Mouse (Mus musculus): ENCODE results near the gene Dpyd. TPM values are rescaled to one million over a fixed set of nuclear protein-coding genes. Genes with fewer than 3 reads are reported as not detected.

Gene Dpyd
- polyA plus RNA-seq, 1 experiment from 2014 or later: 3.6 TPM

GRCm38 (mm10) chr3:119042611-119043010, 480.7 kb downstream of the Dpyd start:
- no peaks in the 10 kb centered on the region for H3K9me3 ChIP-seq (ENCODE audit: control insufficient read depth, low read length)
- WGBS: 79% methylated on average over 1 of the region's 1 CpGs

GRCm38 (mm10) chr3:119056144-119056543, 494.2 kb downstream of the Dpyd start:
- 86% methylated on average over 1 of the region's 1 CpGs for WGBS
- Histone ChIP-seq H3K4me3 (ENCODE audit: low read length) (no peak overlapping the region), H3K27ac (ENCODE audit: low read depth, low read length) (no peak overlapping the region), H3K4me2 (replicated peaks; ENCODE audit: low read depth, low read length) (no peak overlapping the region), H3K4me1 (ENCODE audit: control insufficient read depth, insufficient read depth, low read length) (no peaks in the 10 kb centered on the region), H3K9ac (ENCODE audit: low read depth, low read length) (no peak overlapping the region), H3K36me3 (ENCODE audit: control insufficient read depth, insufficient read depth, low read length) (no peaks in the 10 kb centered on the region), H3K27me3 (ENCODE audit: control insufficient read depth, insufficient read depth, low read length) (no peaks in the 10 kb centered on the region), H3K9me3 (ENCODE audit: control insufficient read depth, low read length) (no peaks in the 10 kb centered on the region)
- no peak for ATAC-seq (ENCODE audit: low FRiP score, low TSS enrichment)

More at GRCm38 (mm10) chr3:119042611-119043010, 480.7 kb downstream of the Dpyd start:
- Histone ChIP-seq H3K4me1 (ENCODE audit: control insufficient read depth, insufficient read depth, low read length) (no peaks in the 10 kb centered on the region), H3K36me3 (ENCODE audit: control insufficient read depth, insufficient read depth, low read length) (no peaks in the 10 kb centered on the region), H3K9ac (ENCODE audit: low read depth, low read length) (no peak overlapping the region), H3K27me3 (ENCODE audit: control insufficient read depth, insufficient read depth, low read length) (no peaks in the 10 kb centered on the region), H3K4me2 (replicated peaks; ENCODE audit: low read depth, low read length) (no peak overlapping the region), H3K4me3 (ENCODE audit: low read length) (no peak overlapping the region), H3K27ac (ENCODE audit: low read depth, low read length) (no peak overlapping the region)
- no peak for ATAC-seq (ENCODE audit: low FRiP score, low TSS enrichment)

- Histone ChIP-seq H3K27ac (ENCODE audit: low read depth, low read length) (no peak overlapping the region), H3K9ac (ENCODE audit: low read depth, low read length) (no peak overlapping the region), H3K4me2 (replicated peaks; ENCODE audit: low read depth, low read length) (no peak overlapping the region), H3K4me3 (ENCODE audit: low read length) (no peak overlapping the region), H3K36me3 (ENCODE audit: control insufficient read depth, insufficient read depth, low read length) (no peaks in the 10 kb centered on the region), H3K27me3 (ENCODE audit: control insufficient read depth, insufficient read depth, low read length) (no peaks in the 10 kb centered on the region), H3K4me1 (ENCODE audit: control insufficient read depth, insufficient read depth, low read length) (no peaks in the 10 kb centered on the region), H3K9me3 (ENCODE audit: control insufficient read depth, low read length) (no peaks in the 10 kb centered on the region)
- WGBS: 63% methylated on average over 4 of the region's 4 CpGs
- no peak for ATAC-seq (ENCODE audit: low FRiP score, low TSS enrichment)
Observed at GRCm38 (mm10) chr3:119063214-119063613, 501.3 kb downstream of the Dpyd start.

GRCm38 (mm10) chr3:119063642-119064041, 501.7 kb downstream of the Dpyd start:
- H3K27me3 ChIP-seq (ENCODE audit: control insufficient read depth, insufficient read depth, low read length): no peaks in the 10 kb centered on the region
- H3K27ac ChIP-seq (ENCODE audit: low read depth, low read length): no peak overlapping the region
- no peak overlapping the region for H3K9ac ChIP-seq (ENCODE audit: low read depth, low read length)
- H3K4me3 ChIP-seq (ENCODE audit: low read length): no peak overlapping the region
- H3K4me2 ChIP-seq (replicated peaks; ENCODE audit: low read depth, low read length): no peak overlapping the region
- H3K9me3 ChIP-seq (ENCODE audit: control insufficient read depth, low read length): no peaks in the 10 kb centered on the region
- H3K4me1 ChIP-seq (ENCODE audit: control insufficient read depth, insufficient read depth, low read length): no peaks in the 10 kb centered on the region
- 18% methylated on average over 1 of the region's 1 CpGs for WGBS
- no peak for ATAC-seq (ENCODE audit: low FRiP score, low TSS enrichment)
- H3K36me3 ChIP-seq (ENCODE audit: control insufficient read depth, insufficient read depth, low read length): no peaks in the 10 kb centered on the region

GRCm38 (mm10) chr3:119064746-119065145, 502.8 kb downstream of the Dpyd start:
- Histone ChIP-seq H3K4me2 (replicated peaks; ENCODE audit: low read depth, low read length) (no peak overlapping the region), H3K9me3 (ENCODE audit: control insufficient read depth, low read length) (no peaks in the 10 kb centered on the region), H3K27ac (ENCODE audit: low read depth, low read length) (no peak overlapping the region), H3K27me3 (ENCODE audit: control insufficient read depth, insufficient read depth, low read length) (no peaks in the 10 kb centered on the region), H3K9ac (ENCODE audit: low read depth, low read length) (no peak overlapping the region), H3K4me1 (ENCODE audit: control insufficient read depth, insufficient read depth, low read length) (no peaks in the 10 kb centered on the region), H3K36me3 (ENCODE audit: control insufficient read depth, insufficient read depth, low read length) (no peaks in the 10 kb centered on the region), H3K4me3 (ENCODE audit: low read length) (no peak overlapping the region)
- no peak for ATAC-seq (ENCODE audit: low FRiP score, low TSS enrichment)
- whole genome bisulfite sequencing: 72% methylated on average over 7 of the region's 7 CpGs

GRCm38 (mm10) chr3:119067221-119067620, 505.3 kb downstream of the Dpyd start:
- Histone ChIP-seq H3K9ac (ENCODE audit: low read depth, low read length) (no peak overlapping the region), H3K36me3 (ENCODE audit: control insufficient read depth, insufficient read depth, low read length) (no peaks in the 10 kb centered on the region), H3K27me3 (ENCODE audit: control insufficient read depth, insufficient read depth, low read length) (no peaks in the 10 kb centered on the region), H3K4me2 (replicated peaks; ENCODE audit: low read depth, low read length) (no peak overlapping the region), H3K4me3 (ENCODE audit: low read length) (no peak overlapping the region), H3K9me3 (ENCODE audit: control insufficient read depth, low read length) (no peaks in the 10 kb centered on the region), H3K27ac (ENCODE audit: low read depth, low read length) (no peak overlapping the region), H3K4me1 (ENCODE audit: control insufficient read depth, insufficient read depth, low read length) (no peaks in the 10 kb centered on the region)
- 89% methylated on average over 9 of the region's 9 CpGs for WGBS
- ATAC-seq (ENCODE audit: low FRiP score, low TSS enrichment): no peak

GRCm38 (mm10) chr3:119086618-119087017, 524.7 kb downstream of the Dpyd start:
- 48% methylated on average over 1 of the region's 1 CpGs for whole genome bisulfite sequencing
- Histone ChIP-seq H3K27ac (ENCODE audit: low read depth, low read length) (no peak overlapping the region), H3K36me3 (ENCODE audit: control insufficient read depth, insufficient read depth, low read length) (no peaks in the 10 kb centered on the region), H3K4me1 (ENCODE audit: control insufficient read depth, insufficient read depth, low read length) (no peaks in the 10 kb centered on the region), H3K4me2 (replicated peaks; ENCODE audit: low read depth, low read length) (no peak overlapping the region), H3K9ac (ENCODE audit: low read depth, low read length) (no peak overlapping the region), H3K4me3 (ENCODE audit: low read length) (no peak overlapping the region), H3K9me3 (ENCODE audit: control insufficient read depth, low read length) (no peaks in the 10 kb centered on the region), H3K27me3 (ENCODE audit: control insufficient read depth, insufficient read depth, low read length) (no peaks in the 10 kb centered on the region)
- ATAC-seq (ENCODE audit: low FRiP score, low TSS enrichment): no peak

- H3K4me3 ChIP-seq (ENCODE audit: low read length): no peak overlapping the region
- no peak overlapping the region for H3K27ac ChIP-seq (ENCODE audit: low read depth, low read length)
- no peak for ATAC-seq (ENCODE audit: low FRiP score, low TSS enrichment)
- H3K36me3 ChIP-seq (ENCODE audit: control insufficient read depth, insufficient read depth, low read length): no peaks in the 10 kb centered on the region
- H3K4me2 ChIP-seq (replicated peaks; ENCODE audit: low read depth, low read length): no peak overlapping the region
- H3K9me3 ChIP-seq (ENCODE audit: control insufficient read depth, low read length): no peaks in the 10 kb centered on the region
- H3K9ac ChIP-seq (ENCODE audit: low read depth, low read length): no peak overlapping the region
- WGBS: 88% methylated on average over 5 of the region's 5 CpGs
- H3K27me3 ChIP-seq (ENCODE audit: control insufficient read depth, insufficient read depth, low read length): no peaks in the 10 kb centered on the region
- no peaks in the 10 kb centered on the region for H3K4me1 ChIP-seq (ENCODE audit: control insufficient read depth, insufficient read depth, low read length)
Observed at GRCm38 (mm10) chr3:119095223-119095886, 533.4 kb downstream of the Dpyd start.

- ATAC-seq (ENCODE audit: low FRiP score, low TSS enrichment): no peak
- Histone ChIP-seq H3K9me3 (ENCODE audit: control insufficient read depth, low read length) (no peaks in the 10 kb centered on the region), H3K36me3 (ENCODE audit: control insufficient read depth, insufficient read depth, low read length) (no peaks in the 10 kb centered on the region), H3K4me1 (ENCODE audit: control insufficient read depth, insufficient read depth, low read length) (no peaks in the 10 kb centered on the region), H3K4me2 (replicated peaks; ENCODE audit: low read depth, low read length) (no peak overlapping the region), H3K27me3 (ENCODE audit: control insufficient read depth, insufficient read depth, low read length) (no peaks in the 10 kb centered on the region), H3K9ac (ENCODE audit: low read depth, low read length) (no peak overlapping the region), H3K4me3 (ENCODE audit: low read length) (no peak overlapping the region), H3K27ac (ENCODE audit: low read depth, low read length) (no peak overlapping the region)
- WGBS: 63% methylated on average over 2 of the region's 2 CpGs
Observed at GRCm38 (mm10) chr3:119126003-119126402, 564.1 kb downstream of the Dpyd start.
